Mouse (Mus musculus): Measurements from ENCODE around the gene Slc8b1. TPM values are rescaled to one million over a fixed set of nuclear protein-coding genes. Genes with fewer than 3 reads are reported as not detected.

Gene Slc8b1
- total and polyA plus RNA-seq, 3 experiments: 2.7 to 5.9 TPM; not detected in 1

- Histone ChIP-seq H3K36me3 (ENCODE audit: control insufficient read depth in 1 of 2, insufficient read depth in 2 of 2, low read length in 2 of 2) (no peaks in the 10 kb centered on the region), H3K9me3 (replicated peaks; ENCODE audit: insufficient read depth, low read length) (no peaks in the 10 kb centered on the region), H3K79me2 (ENCODE audit: control insufficient read depth, insufficient read depth, low read length, poor library complexity) (no peaks in the 10 kb centered on the region), H3K4me1 (ENCODE audit: control insufficient read depth in 1 of 2, insufficient read depth in 2 of 2, low read length in 2 of 2) (no peaks in the 10 kb centered on the region), H3K27ac (ENCODE audit: control insufficient read depth, low read depth, low read length) (no peak overlapping the region), H3K4me3 (ENCODE audit: control insufficient read depth in 1 of 2, insufficient read depth in 1 of 2, low read depth in 2 of 2, low read length in 2 of 2) (no peak overlapping the region), H3K27me3 (ENCODE audit: control insufficient read depth in 1 of 2, insufficient read depth in 2 of 2, low read length in 2 of 2) (no peaks in the 10 kb centered on the region), H3K9ac (ENCODE audit: control insufficient read depth, low read depth, low read length, poor library complexity, severe bottlenecking) (no peak overlapping the region)
- no peak for DNase-seq (ENCODE audit: low read depth, low spot score)
- TF ChIP-seq MYC (IDR thresholded peaks at IDR 0.05; ENCODE audit: low read depth, low read length) (no peak), TAL1 (IDR thresholded peaks at IDR 0.05; ENCODE audit: low read length) (no peak), JUND (IDR thresholded peaks at IDR 0.05; ENCODE audit: low read depth, low read length) (no peak), CHD1 (IDR thresholded peaks at IDR 0.05; ENCODE audit: low read depth, low read length) (no peak), RCOR1 (IDR thresholded peaks at IDR 0.05; ENCODE audit: low read depth, low read length) (no peak), E2F4 (IDR thresholded peaks at IDR 0.05; ENCODE audit: borderline replicate concordance, low read depth, low read length) (no peak), NRF1 (IDR thresholded peaks at IDR 0.05; ENCODE audit: insufficient read depth, low read depth, low read length, poor library complexity, severe bottlenecking) (no peak), MAFK (IDR thresholded peaks at IDR 0.05; ENCODE audit: borderline replicate concordance, low read depth, low read length) (no peak), MEF2A (IDR thresholded peaks at IDR 0.05; ENCODE audit: extremely low read depth, insufficient replicate concordance, low read depth, low read length, poor library complexity, severe bottlenecking) (no peak), KAT2A (conservative IDR thresholded peaks at IDR 0.05; ENCODE audit: low read depth, low read length) (no peak), ZC3H11A (IDR thresholded peaks at IDR 0.05; ENCODE audit: low read depth, low read length) (no peak), TCF12 (IDR thresholded peaks at IDR 0.05; ENCODE audit: low read depth, low read length) (no peak)
Measured at GRCm38 (mm10) chr5:120531631-120532030, 20.7 kb downstream of the Slc8b1 start.

GRCm38 (mm10) chr5:120534071-120534685 is 23.2 kb downstream of the Slc8b1 start:
- Histone ChIP-seq H3K9me3 (replicated peaks; ENCODE audit: insufficient read depth, low read length) (no peaks in the 10 kb centered on the region), H3K79me2 (ENCODE audit: control insufficient read depth, insufficient read depth, low read length, poor library complexity) (no peaks in the 10 kb centered on the region), H3K4me1 (ENCODE audit: control insufficient read depth in 1 of 2, insufficient read depth in 2 of 2, low read length in 2 of 2) (no peaks in the 10 kb centered on the region), H3K27me3 (ENCODE audit: control insufficient read depth in 1 of 2, insufficient read depth in 2 of 2, low read length in 2 of 2) (no peaks in the 10 kb centered on the region), H3K36me3 (ENCODE audit: control insufficient read depth in 1 of 2, insufficient read depth in 2 of 2, low read length in 2 of 2) (no peaks in the 10 kb centered on the region; a peak in 1 of 4 replicates), H3K27ac (ENCODE audit: control insufficient read depth, low read depth, low read length) (no peak overlapping the region), H3K9ac (ENCODE audit: control insufficient read depth, low read depth, low read length, poor library complexity, severe bottlenecking) (no peak overlapping the region), H3K4me3 (ENCODE audit: control insufficient read depth in 1 of 2, insufficient read depth in 1 of 2, low read depth in 2 of 2, low read length in 2 of 2) (no peak overlapping the region)
- TF ChIP-seq CTCF (IDR thresholded peaks at IDR 0.05 in 2 of 3, conservative IDR thresholded peaks at IDR 0.05 in 1 of 3; ENCODE audit: control insufficient read depth in 1 of 3, insufficient read depth in 1 of 3, low read depth in 2 of 3, low read length in 3 of 3, poor library complexity in 1 of 3, severe bottlenecking in 1 of 3) (no peak), GABPA (IDR thresholded peaks at IDR 0.05; ENCODE audit: low read depth, low read length) (no peak)
- DNase-seq (ENCODE audit: low read depth, low spot score): no peak

- H3K9ac ChIP-seq (ENCODE audit: control insufficient read depth, low read depth, low read length, poor library complexity, severe bottlenecking): no peak overlapping the region
- no peaks in the 10 kb centered on the region for H3K27me3 ChIP-seq (ENCODE audit: control insufficient read depth in 1 of 2, insufficient read depth in 2 of 2, low read length in 2 of 2)
- H3K4me3 ChIP-seq (ENCODE audit: control insufficient read depth in 1 of 2, insufficient read depth in 1 of 2, low read depth in 2 of 2, low read length in 2 of 2): no peak overlapping the region
- H3K27ac ChIP-seq (ENCODE audit: control insufficient read depth, low read depth, low read length): no peak overlapping the region
- TF ChIP-seq ETS1 (IDR thresholded peaks at IDR 0.05; ENCODE audit: low read depth, low read length) (no peak), NELFE (IDR thresholded peaks at IDR 0.05; ENCODE audit: low read depth, low read length) (no peak), TBP (IDR thresholded peaks at IDR 0.05; ENCODE audit: low read depth, low read length) (no peak), RCOR1 (IDR thresholded peaks at IDR 0.05; ENCODE audit: low read depth, low read length) (no peak), NRF1 (IDR thresholded peaks at IDR 0.05; ENCODE audit: insufficient read depth, low read depth, low read length, poor library complexity, severe bottlenecking) (no peak)
- H3K36me3 ChIP-seq (ENCODE audit: control insufficient read depth in 1 of 2, insufficient read depth in 2 of 2, low read length in 2 of 2): no peaks in the 10 kb centered on the region; a peak in 1 of 4 replicates
- no peak for DNase-seq (ENCODE audit: low read depth, low spot score)
- H3K79me2 ChIP-seq (ENCODE audit: control insufficient read depth, insufficient read depth, low read length, poor library complexity): no peaks in the 10 kb centered on the region
- no peaks in the 10 kb centered on the region for H3K9me3 ChIP-seq (replicated peaks; ENCODE audit: insufficient read depth, low read length)
- no peaks in the 10 kb centered on the region for H3K4me1 ChIP-seq (ENCODE audit: control insufficient read depth in 1 of 2, insufficient read depth in 2 of 2, low read length in 2 of 2)
Measured at GRCm38 (mm10) chr5:120534686-120535075, 23.7 kb downstream of the Slc8b1 start.
